Mouse (Mus musculus) hindbrain, embryonic 14.5 days (tissue): ENCODE data around the gene Hint3. TPM values are rescaled to one million over a fixed set of nuclear protein-coding genes. Genes with fewer than 3 reads are reported as not detected.
"Not testable (repeated sequence)": the region's sequence is repeated elsewhere in the genome, so short reads cannot be mapped to it uniquely, and the experiment has no call there.

Source experiments
- ATAC-seq: fragments of 200-750 bp; cut with Nextera tagmentation; 2 replicates; pipeline ENCODE4 v1.8.0; 2017; ENCODE audit warnings: moderate number of reproducible peaks, mild to moderate bottlenecking, moderate TSS enrichment, moderate library complexity; ENCODE audit not compliant: low FRiP score
- DNase-seq: peaks from one replicate; pipeline ENCODE4 v3.0.0-alpha.2; 2015; ENCODE audit warnings: low spot score
- H3K27ac ChIP-seq: fragments of 300-500 bp; sonication (generic); 2 replicates; pipeline ENCODE4 v1.5.1; 2014; ENCODE audit warnings: mild to moderate bottlenecking, moderate library complexity
- H3K27me3 ChIP-seq: fragments of 300-500 bp; sonication (generic); 2 replicates; pipeline ENCODE4 v1.6.1; 2014; ENCODE audit warnings: mild to moderate bottlenecking, low read length, mixed read lengths; ENCODE audit not compliant: control insufficient read depth, insufficient read depth
- H3K36me3 ChIP-seq: fragments of 300-500 bp; sonication (generic); replicated peaks from 2 replicates; pipeline ENCODE4 v1.6.1; 2014; ENCODE audit not compliant: control insufficient read depth, insufficient read depth
- H3K4me1 ChIP-seq: fragments of 300-500 bp; sonication (generic); replicated peaks from 2 replicates; pipeline ENCODE4 v1.6.1; 2014; ENCODE audit warnings: antibody characterized with exemption, low read length, mixed read lengths; ENCODE audit not compliant: control insufficient read depth, insufficient read depth
- H3K4me2 ChIP-seq: fragments of 300-500 bp; sonication (generic); replicated peaks from 2 replicates; pipeline ENCODE4 v1.6.1; 2014; ENCODE audit warnings: mild to moderate bottlenecking, moderate library complexity
- H3K4me3 ChIP-seq: fragments of 300-500 bp; sonication (generic); replicated peaks from 2 replicates; pipeline ENCODE4 v1.5.1; 2014; ENCODE audit warnings: mild to moderate bottlenecking, low read length
- H3K9ac ChIP-seq: fragments of 300-500 bp; sonication (generic); 2 replicates; pipeline ENCODE4 v1.6.1; 2014
- H3K9me3 ChIP-seq: fragments of 300-500 bp; sonication (generic); 2 replicates; pipeline ENCODE4 v1.6.1; 2016; ENCODE audit warnings: low read length; ENCODE audit not compliant: control insufficient read depth
- WGBS: fragments of 180-500 bp; shearing (Covaris S2); extraction: QIAGEN DNeasy Blood & Tissue Kit; methylation state at CpG from one replicate; pipeline ENCODE4 v1.1.7; 2014; 5-methylcytosine and 5-hydroxymethylcytosine counted together
- polyA plus RNA-seq: library from polyadenylated mRNA; unstranded; fragments of >200 nt; fragmentation: Nextera tagmentation; extraction: Ambion mirVana; gene quantifications from 2 replicates; pipeline ENCODE4 v1.2.1, GENCODE M21; 2014

Hint3 gene
- polyA plus RNA-seq: 21.0 and 23.5 TPM in 2 replicates

GRCm38 (mm10) chr10:30629513-30629912 lies at the start of gene Hint3:
TSS of gene Hint3 (minus strand) at chr10:30629632.
- no peak within 1 kb of the TSS for H3K4me3 ChIP-seq
- no peak within 1 kb of the TSS for H3K4me2 ChIP-seq
- ATAC-seq (no peak), DNase-seq (no peak)
- WGBS: 93% methylated on average over 3 of the region's 3 CpGs
- no peaks in the 10 kb centered on the region for H3K36me3 ChIP-seq
- H3K27me3 ChIP-seq: no peaks in the 10 kb centered on the region
- no peak within 1 kb of the TSS for H3K9ac ChIP-seq
- H3K27ac ChIP-seq: no peak within 1 kb of the TSS
- no peaks in the 10 kb centered on the region for H3K4me1 ChIP-seq
- H3K9me3 ChIP-seq: no peaks in the 10 kb centered on the region

- Histone ChIP-seq H3K4me3 (no peak overlapping the region), H3K4me1 (no peaks in the 10 kb centered on the region), H3K4me2 (no peak overlapping the region), H3K36me3 (peaks cover 5% of the 10 kb centered on the region; the same call in 1 of the 2 replicates), H3K27ac (no peak overlapping the region), H3K9ac (no peak overlapping the region), H3K27me3 (no peaks in the 10 kb centered on the region), H3K9me3 (no peaks in the 10 kb centered on the region)
- DNase-seq (no peak), ATAC-seq (no peak)
- 59% methylated on average over 2 of the region's 2 CpGs for WGBS
Observed at GRCm38 (mm10) chr10:30678051-30678450, 48.6 kb upstream of the Hint3 start.

DNA sequence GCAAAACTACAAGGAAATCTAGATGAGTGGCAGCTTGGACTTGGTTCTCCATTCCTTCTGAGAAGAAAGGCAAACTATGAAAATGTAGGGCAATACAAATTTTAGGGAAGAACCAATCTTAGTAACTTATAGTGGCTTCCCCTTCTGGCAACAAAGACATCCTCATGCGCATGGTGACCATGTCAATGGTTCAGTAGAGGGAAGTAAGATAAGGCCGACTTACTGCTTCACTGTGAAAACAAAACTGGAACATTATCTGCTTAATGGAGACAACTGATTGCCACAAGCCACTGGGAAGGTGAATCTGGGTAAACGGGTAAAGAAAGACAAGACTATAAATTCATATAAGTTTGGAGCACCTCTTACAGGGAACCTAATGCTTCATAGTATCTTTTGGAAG lies 45.4 kb upstream of the Hint3 start:
- no peak overlapping the region for H3K27ac ChIP-seq
- no peak overlapping the region for H3K4me2 ChIP-seq
- DNase-seq (no peak), ATAC-seq (no peak)
- WGBS: 96% methylated on average over 3 of the region's 3 CpGs
- no peaks in the 10 kb centered on the region for H3K9me3 ChIP-seq
- H3K9ac ChIP-seq: no peak overlapping the region
- H3K27me3 ChIP-seq: no peaks in the 10 kb centered on the region
- H3K36me3 ChIP-seq: peaks cover 6% of the 10 kb centered on the region; the same call in 1 of the 2 replicates
- no peak overlapping the region for H3K4me3 ChIP-seq
- no peaks in the 10 kb centered on the region for H3K4me1 ChIP-seq

DNA sequence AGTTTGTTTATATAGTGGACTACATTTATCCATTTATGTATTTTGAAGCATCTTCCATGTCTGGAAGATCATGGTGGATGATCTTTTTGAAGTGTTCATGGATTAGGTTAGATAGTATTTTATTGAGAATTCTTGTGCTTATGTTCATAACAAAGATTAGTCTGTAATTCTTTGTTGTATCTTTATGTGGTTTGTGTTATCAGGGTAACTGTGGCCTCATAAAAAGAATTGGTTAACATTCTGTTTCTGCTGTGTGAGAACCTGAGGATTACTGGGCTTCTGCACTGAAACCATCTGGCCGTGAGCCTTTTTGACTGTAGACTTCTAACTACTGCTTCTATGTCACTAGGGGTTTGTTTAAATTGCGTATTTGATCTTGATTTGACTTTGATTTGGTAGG lies 37.1 kb upstream of the Hint3 start:
- Histone ChIP-seq H3K27me3 (no peaks in the 10 kb centered on the region), H3K36me3 (peaks cover 9% of the 10 kb centered on the region), H3K27ac (no peak overlapping the region), H3K9me3 (no peaks in the 10 kb centered on the region), H3K4me2 (no peak overlapping the region), H3K4me3 (no peak overlapping the region), H3K9ac (no peak overlapping the region), H3K4me1 (no peaks in the 10 kb centered on the region)
- no peak for ATAC-seq
- 93% methylated on average over 2 of the region's 2 CpGs for WGBS
- DNase-seq: no peak

GRCm38 (mm10) chr10:30660564-30661328 lies 31.3 kb upstream of the Hint3 start:
- Histone ChIP-seq H3K4me2 (no peak overlapping the region), H3K27me3 (no peaks in the 10 kb centered on the region), H3K4me3 (no peak overlapping the region), H3K36me3 (peaks cover 37% of the 10 kb centered on the region), H3K9ac (no peak overlapping the region), H3K27ac (no peak overlapping the region), H3K4me1 (no peaks in the 10 kb centered on the region), H3K9me3 (no peaks in the 10 kb centered on the region)
- ATAC-seq (no peak), DNase-seq (no peak)
- WGBS: 95% methylated on average over 6 of the region's 6 CpGs

GRCm38 (mm10) chr10:30655655-30656054 lies 26.2 kb upstream of the Hint3 start:
- no peaks in the 10 kb centered on the region for H3K9me3 ChIP-seq
- no peak for DNase-seq
- H3K36me3 ChIP-seq: peaks cover 42% of the 10 kb centered on the region
- peak overlapping the region; percentile 25 for H3K4me2 ChIP-seq
- H3K4me1 ChIP-seq: no peaks in the 10 kb centered on the region
- no peak overlapping the region for H3K4me3 ChIP-seq
- no peaks in the 10 kb centered on the region for H3K27me3 ChIP-seq
- WGBS: 22% methylated on average over 5 of the region's 5 CpGs
- no peak overlapping the region for H3K27ac ChIP-seq
- no peak for ATAC-seq
- H3K9ac ChIP-seq: no peak overlapping the region

DNA sequence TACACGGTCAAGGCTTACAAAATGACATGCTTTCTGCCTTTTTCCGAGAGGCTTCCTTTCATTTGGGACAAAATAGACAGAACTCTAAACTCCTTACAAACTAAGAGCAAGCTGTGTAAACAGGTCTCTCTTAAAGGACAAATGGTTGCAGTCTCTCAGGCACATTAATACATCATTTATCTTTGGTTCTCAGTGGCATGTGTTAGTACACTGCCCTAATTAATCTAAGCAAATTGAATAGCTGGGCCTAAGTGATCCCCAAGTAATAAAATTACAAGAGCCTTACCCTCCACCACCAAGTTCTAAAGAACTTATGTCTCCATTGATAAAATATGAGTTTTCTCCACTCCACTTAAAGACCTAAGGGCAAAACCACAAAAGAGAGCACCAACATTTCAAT lies 18.2 kb upstream of the Hint3 start:
- no peak overlapping the region for H3K27ac ChIP-seq
- ATAC-seq: no peak
- H3K4me1 ChIP-seq: no peaks in the 10 kb centered on the region
- H3K36me3 ChIP-seq: peaks cover 26% of the 10 kb centered on the region
- DNase-seq: no peak
- no peak overlapping the region for H3K4me2 ChIP-seq
- 50% methylated on average over 2 of the region's 2 CpGs for WGBS
- no peaks in the 10 kb centered on the region for H3K9me3 ChIP-seq
- H3K9ac ChIP-seq: no peak overlapping the region
- no peaks in the 10 kb centered on the region for H3K27me3 ChIP-seq
- H3K4me3 ChIP-seq: no peak overlapping the region

DNA sequence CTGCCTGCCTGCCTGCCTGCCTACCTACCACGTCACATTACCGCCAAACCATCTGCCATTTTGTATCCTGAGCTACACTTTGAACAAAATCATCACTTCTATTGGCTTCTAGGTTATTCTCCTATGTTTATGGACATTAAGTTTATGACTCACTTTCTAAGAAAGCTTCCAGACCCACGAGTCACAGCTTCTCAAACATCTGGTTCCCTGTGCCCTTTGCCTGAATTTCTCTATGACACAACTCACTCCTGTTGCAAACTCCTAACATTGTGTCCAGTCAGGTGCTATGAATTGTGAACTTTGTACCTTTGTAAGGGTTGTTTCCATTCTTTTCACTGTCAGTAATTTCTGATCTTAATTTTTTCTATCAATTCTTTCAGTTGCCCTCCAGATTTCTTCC lies 8.8 kb upstream of the Hint3 start:
- Histone ChIP-seq H3K27ac (no peak overlapping the region), H3K4me1 (no peaks in the 10 kb centered on the region), H3K27me3 (no peaks in the 10 kb centered on the region), H3K4me3 (no peak overlapping the region), H3K9ac (no peak overlapping the region), H3K9me3 (no peaks in the 10 kb centered on the region), H3K4me2 (no peak overlapping the region), H3K36me3 (no peaks in the 10 kb centered on the region)
- DNase-seq (no peak), ATAC-seq (no peak)
- WGBS: 86% methylated on average over 3 of the region's 3 CpGs

DNA sequence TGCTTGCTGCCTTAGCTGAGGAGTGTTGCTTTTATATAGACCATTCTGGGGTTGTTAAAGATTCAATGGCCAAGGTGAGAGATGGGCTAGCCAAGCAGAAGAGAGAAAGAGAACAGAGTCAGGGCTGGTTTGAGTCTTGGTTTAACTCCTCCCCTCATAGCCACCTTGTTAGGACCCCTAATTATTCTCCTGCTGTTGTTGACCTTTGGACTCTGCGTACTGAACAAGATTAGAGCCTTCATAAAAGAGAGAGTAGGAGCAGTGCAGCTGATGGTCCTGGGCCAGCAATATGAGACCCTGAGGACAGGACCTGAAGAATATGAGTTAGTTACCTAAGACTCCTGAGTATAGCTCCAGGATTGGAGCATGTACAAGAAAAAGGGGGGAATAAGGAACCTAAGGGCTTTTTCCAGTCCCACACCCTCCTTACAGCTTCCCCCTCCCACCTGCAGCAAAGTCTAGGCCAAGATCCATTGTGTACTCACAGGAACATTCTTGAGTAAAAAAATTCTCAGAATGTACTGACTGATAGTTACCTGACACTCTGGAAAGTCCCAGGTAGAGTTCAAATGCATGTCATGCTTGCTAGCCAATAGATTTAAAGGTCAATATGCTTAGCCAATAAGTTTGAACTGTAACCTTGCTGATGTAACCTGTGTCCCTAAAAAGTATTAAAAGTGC lies 7.2 kb upstream of the Hint3 start:
- not testable (repeated sequence) for ATAC-seq, H3K9ac ChIP-seq, H3K36me3 ChIP-seq, H3K27me3 ChIP-seq, DNase-seq, H3K4me2 ChIP-seq, H3K9me3 ChIP-seq, H3K4me1 ChIP-seq, H3K27ac ChIP-seq, H3K4me3 ChIP-seq
- 88% methylated on average over 1 of the region's 1 CpGs for WGBS
